Mouse (Mus musculus): ENCODE results near the gene Uchl1. TPM values are rescaled to one million over a fixed set of nuclear protein-coding genes. Genes with fewer than 3 reads are reported as not detected.

Uchl1 gene
- polyA plus RNA-seq, 1 experiment from 2014 or later = 115 TPM

DNA sequence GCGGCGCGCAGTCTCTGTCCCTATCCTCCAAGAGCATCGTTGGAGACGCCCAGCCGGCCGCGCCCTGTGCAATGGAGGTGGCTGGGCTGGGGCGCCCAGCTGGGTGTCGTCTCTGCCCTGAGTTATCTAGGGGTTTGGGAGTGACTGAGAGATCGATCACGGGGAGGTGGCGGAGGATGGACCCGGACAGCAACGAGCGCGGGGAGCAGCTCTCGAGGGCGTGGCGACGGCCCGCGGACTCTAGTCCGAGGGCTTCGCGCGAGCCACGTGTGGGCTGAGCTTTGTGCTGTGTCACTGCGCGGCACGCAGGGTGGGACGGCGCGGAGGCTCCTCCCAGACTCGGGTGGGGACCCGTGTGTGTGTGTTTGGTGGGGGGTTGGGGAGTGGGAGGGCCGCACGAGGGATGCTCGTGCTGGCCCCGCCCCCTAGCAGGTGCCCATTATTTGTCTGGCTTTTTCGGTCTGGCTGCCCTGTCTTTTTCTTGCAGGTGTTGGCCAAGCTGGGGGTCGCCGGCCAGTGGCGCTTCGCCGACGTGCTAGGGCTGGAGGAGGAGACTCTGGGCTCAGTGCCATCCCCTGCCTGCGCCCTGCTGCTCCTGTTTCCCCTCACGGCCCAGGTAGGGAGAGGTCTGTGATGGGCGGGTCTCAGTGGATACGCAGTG is 696 bp downstream of the Uchl1 start:
- H3K4me2 ChIP-seq (ENCODE audit: low read length) = peak overlapping the region; percentile 85
- peak overlapping the region; percentile 39 for H3K4me3 ChIP-seq (ENCODE audit: low read depth, low read length)
- peaks cover 8% of the 10 kb centered on the region; the same call in 1 of the 2 replicates for H3K4me1 ChIP-seq (replicated peaks; ENCODE audit: control insufficient read depth, insufficient read depth, low read length)
- no peaks in the 10 kb centered on the region for H3K9me3 ChIP-seq (ENCODE audit: control insufficient read depth, low read length)
- DNase-seq (ENCODE audit: low spot score) (peak; percentile 61), ATAC-seq (replicated peaks; ENCODE audit: low FRiP score, low TSS enrichment, low read depth) (peak; percentile 85)
- peaks cover 46% of the 10 kb centered on the region for H3K27me3 ChIP-seq (replicated peaks; ENCODE audit: control insufficient read depth, insufficient read depth, low read length)
- no peak overlapping the region for H3K27ac ChIP-seq (ENCODE audit: low read depth)
- under 1% methylated on average over 51 of the region's 51 CpGs for WGBS
- peak overlapping the region; percentile 17; the same call in 1 of the 2 replicates for H3K9ac ChIP-seq (ENCODE audit: low read length)
- H3K36me3 ChIP-seq (ENCODE audit: control insufficient read depth, insufficient read depth, low read length) = no peaks in the 10 kb centered on the region

GRCm38 (mm10) chr5:66677411-66678345 is 1.8 kb downstream of the Uchl1 start:
- Histone ChIP-seq H3K36me3 (ENCODE audit: control insufficient read depth, insufficient read depth, low read length) (no peaks in the 10 kb centered on the region), H3K27me3 (replicated peaks; ENCODE audit: control insufficient read depth, insufficient read depth, low read length) (peaks cover 46% of the 10 kb centered on the region), H3K9me3 (ENCODE audit: control insufficient read depth, low read length) (no peaks in the 10 kb centered on the region), H3K4me3 (ENCODE audit: low read depth, low read length) (no peak overlapping the region), H3K27ac (ENCODE audit: low read depth) (no peak overlapping the region), H3K4me2 (ENCODE audit: low read length) (no peak overlapping the region), H3K9ac (ENCODE audit: low read length) (no peak overlapping the region), H3K4me1 (replicated peaks; ENCODE audit: control insufficient read depth, insufficient read depth, low read length) (peaks cover 8% of the 10 kb centered on the region; the same call in 1 of the 2 replicates)
- DNase-seq (ENCODE audit: low spot score) = no peak
- WGBS = 73% methylated on average over 21 of the region's 21 CpGs
- no peak for ATAC-seq (replicated peaks; ENCODE audit: low FRiP score, low TSS enrichment, low read depth)

DNA sequence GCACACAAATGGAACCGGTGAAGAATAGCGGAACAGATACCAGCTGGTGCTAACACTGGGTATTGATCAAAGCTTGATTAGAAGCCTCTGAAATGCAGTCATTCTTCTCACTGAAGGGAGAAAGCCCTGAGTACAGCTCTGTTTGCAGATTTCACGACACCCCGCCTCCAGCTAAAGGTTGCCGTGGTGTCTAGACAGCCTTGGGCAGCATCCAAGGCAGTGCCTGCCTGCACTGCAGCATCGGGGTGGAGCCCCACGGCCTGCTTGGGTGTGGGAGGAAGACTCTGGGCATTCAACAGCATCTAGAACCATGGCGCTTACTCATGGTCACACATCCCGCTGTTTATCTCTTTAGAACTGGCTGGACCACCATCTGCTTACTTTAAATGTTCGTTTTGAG is 3.3 kb downstream of the Uchl1 start:
- Histone ChIP-seq H3K4me1 (replicated peaks; ENCODE audit: control insufficient read depth, insufficient read depth, low read length) (peaks cover 8% of the 10 kb centered on the region; the same call in 1 of the 2 replicates), H3K9me3 (ENCODE audit: control insufficient read depth, low read length) (no peaks in the 10 kb centered on the region), H3K27ac (ENCODE audit: low read depth) (no peak overlapping the region), H3K4me2 (ENCODE audit: low read length) (no peak overlapping the region), H3K36me3 (ENCODE audit: control insufficient read depth, insufficient read depth, low read length) (no peaks in the 10 kb centered on the region), H3K4me3 (ENCODE audit: low read depth, low read length) (no peak overlapping the region), H3K9ac (ENCODE audit: low read length) (no peak overlapping the region), H3K27me3 (replicated peaks; ENCODE audit: control insufficient read depth, insufficient read depth, low read length) (peaks cover 38% of the 10 kb centered on the region)
- no peak for ATAC-seq (replicated peaks; ENCODE audit: low FRiP score, low TSS enrichment, low read depth)
- no peak for DNase-seq (ENCODE audit: low spot score)
- 70% methylated on average over 10 of the region's 10 CpGs for WGBS

- Histone ChIP-seq H3K9me3 (ENCODE audit: control insufficient read depth, low read length) (no peaks in the 10 kb centered on the region), H3K4me2 (ENCODE audit: low read length) (no peak overlapping the region), H3K27me3 (replicated peaks; ENCODE audit: control insufficient read depth, insufficient read depth, low read length) (no peaks in the 10 kb centered on the region), H3K36me3 (ENCODE audit: control insufficient read depth, insufficient read depth, low read length) (no peaks in the 10 kb centered on the region), H3K27ac (ENCODE audit: low read depth) (no peak overlapping the region), H3K4me3 (ENCODE audit: low read depth, low read length) (no peak overlapping the region), H3K9ac (ENCODE audit: low read length) (no peak overlapping the region), H3K4me1 (replicated peaks; ENCODE audit: control insufficient read depth, insufficient read depth, low read length) (no peaks in the 10 kb centered on the region)
- WGBS = 73% methylated on average over 2 of the region's 2 CpGs
- no peak for DNase-seq (ENCODE audit: low spot score)
- ATAC-seq (replicated peaks; ENCODE audit: low FRiP score, low TSS enrichment, low read depth) = no peak
Measured at GRCm38 (mm10) chr5:66685930-66686329, 10.0 kb downstream of the Uchl1 start.

GRCm38 (mm10) chr5:66686863-66687262 is 11.0 kb downstream of the Uchl1 start:
- H3K36me3 ChIP-seq (ENCODE audit: control insufficient read depth, insufficient read depth, low read length) = no peaks in the 10 kb centered on the region
- H3K9me3 ChIP-seq (ENCODE audit: control insufficient read depth, low read length) = no peaks in the 10 kb centered on the region
- no peak for DNase-seq (ENCODE audit: low spot score)
- H3K4me2 ChIP-seq (ENCODE audit: low read length) = no peak overlapping the region
- no peak for ATAC-seq (replicated peaks; ENCODE audit: low FRiP score, low TSS enrichment, low read depth)
- H3K4me3 ChIP-seq (ENCODE audit: low read depth, low read length) = no peak overlapping the region
- WGBS = 86% methylated on average over 13 of the region's 13 CpGs
- no peaks in the 10 kb centered on the region for H3K4me1 ChIP-seq (replicated peaks; ENCODE audit: control insufficient read depth, insufficient read depth, low read length)
- H3K27me3 ChIP-seq (replicated peaks; ENCODE audit: control insufficient read depth, insufficient read depth, low read length) = no peaks in the 10 kb centered on the region
- H3K9ac ChIP-seq (ENCODE audit: low read length) = no peak overlapping the region
- H3K27ac ChIP-seq (ENCODE audit: low read depth) = no peak overlapping the region

DNA sequence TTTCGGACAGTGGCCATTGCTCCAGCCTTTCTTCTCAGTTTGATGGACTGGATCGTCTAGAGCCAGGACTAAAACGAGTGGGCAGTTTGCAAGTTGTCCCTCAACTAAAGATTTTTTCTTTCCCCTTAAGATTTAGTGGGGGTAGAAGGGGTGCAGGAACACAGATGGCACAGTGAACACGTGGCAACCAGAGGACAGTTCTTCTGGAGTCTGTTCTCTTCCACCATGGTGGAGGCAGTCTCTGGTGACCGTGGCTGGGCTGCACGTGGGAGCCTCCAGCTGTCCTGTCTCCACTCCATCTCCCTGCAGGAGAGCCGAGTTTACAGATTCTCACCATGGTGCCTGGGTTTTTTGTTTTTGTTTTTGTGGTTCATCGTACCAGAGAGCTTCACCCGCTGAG is 11.8 kb downstream of the Uchl1 start:
- ATAC-seq (replicated peaks; ENCODE audit: low FRiP score, low TSS enrichment, low read depth) (no peak), DNase-seq (ENCODE audit: low spot score) (no peak)
- Histone ChIP-seq H3K27me3 (replicated peaks; ENCODE audit: control insufficient read depth, insufficient read depth, low read length) (no peaks in the 10 kb centered on the region), H3K27ac (ENCODE audit: low read depth) (no peak overlapping the region), H3K9me3 (ENCODE audit: control insufficient read depth, low read length) (no peaks in the 10 kb centered on the region), H3K4me1 (replicated peaks; ENCODE audit: control insufficient read depth, insufficient read depth, low read length) (no peaks in the 10 kb centered on the region), H3K36me3 (ENCODE audit: control insufficient read depth, insufficient read depth, low read length) (no peaks in the 10 kb centered on the region), H3K4me3 (ENCODE audit: low read depth, low read length) (no peak overlapping the region), H3K4me2 (ENCODE audit: low read length) (no peak overlapping the region), H3K9ac (ENCODE audit: low read length) (no peak overlapping the region)
- 85% methylated on average over 9 of the region's 9 CpGs for WGBS

- Histone ChIP-seq H3K36me3 (ENCODE audit: control insufficient read depth, insufficient read depth, low read length) (no peaks in the 10 kb centered on the region), H3K4me1 (replicated peaks; ENCODE audit: control insufficient read depth, insufficient read depth, low read length) (no peaks in the 10 kb centered on the region), H3K27ac (ENCODE audit: low read depth) (no peak overlapping the region), H3K4me3 (ENCODE audit: low read depth, low read length) (no peak overlapping the region), H3K9ac (ENCODE audit: low read length) (no peak overlapping the region), H3K4me2 (ENCODE audit: low read length) (no peak overlapping the region), H3K9me3 (ENCODE audit: control insufficient read depth, low read length) (no peaks in the 10 kb centered on the region), H3K27me3 (replicated peaks; ENCODE audit: control insufficient read depth, insufficient read depth, low read length) (no peaks in the 10 kb centered on the region)
- no peak for ATAC-seq (replicated peaks; ENCODE audit: low FRiP score, low TSS enrichment, low read depth)
- WGBS = 90% methylated on average over 5 of the region's 5 CpGs
- no peak for DNase-seq (ENCODE audit: low spot score)
Measured at GRCm38 (mm10) chr5:66688286-66688685, 12.4 kb downstream of the Uchl1 start.

DNA sequence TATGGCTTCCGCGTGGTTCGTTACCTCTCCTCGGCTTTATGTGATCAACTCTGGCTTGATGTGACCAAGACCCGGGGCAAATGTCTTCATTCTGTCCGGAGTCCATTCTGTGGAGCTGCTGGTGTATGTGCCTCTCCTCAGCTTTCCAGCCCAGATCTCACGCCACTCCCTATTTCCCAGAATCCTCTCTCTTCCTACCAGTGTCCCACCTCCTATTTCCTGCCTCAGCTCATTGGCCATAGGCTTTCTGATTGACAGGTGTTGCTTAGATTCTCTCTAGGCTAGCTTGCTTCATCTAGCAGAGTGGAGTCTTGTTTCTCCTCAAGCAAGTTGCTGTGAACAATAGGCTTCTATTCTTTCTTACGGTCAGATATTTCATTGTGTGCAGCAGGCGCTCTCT is 13.9 kb downstream of the Uchl1 start:
- Histone ChIP-seq H3K27ac (ENCODE audit: low read depth) (no peak overlapping the region), H3K36me3 (ENCODE audit: control insufficient read depth, insufficient read depth, low read length) (no peaks in the 10 kb centered on the region), H3K4me2 (ENCODE audit: low read length) (no peak overlapping the region), H3K9ac (ENCODE audit: low read length) (no peak overlapping the region), H3K27me3 (replicated peaks; ENCODE audit: control insufficient read depth, insufficient read depth, low read length) (no peaks in the 10 kb centered on the region), H3K9me3 (ENCODE audit: control insufficient read depth, low read length) (no peaks in the 10 kb centered on the region), H3K4me1 (replicated peaks; ENCODE audit: control insufficient read depth, insufficient read depth, low read length) (no peaks in the 10 kb centered on the region), H3K4me3 (ENCODE audit: low read depth, low read length) (no peak overlapping the region)
- ATAC-seq (replicated peaks; ENCODE audit: low FRiP score, low TSS enrichment, low read depth) (no peak), DNase-seq (ENCODE audit: low spot score) (no peak)
- 88% methylated on average over 9 of the region's 9 CpGs for WGBS

All from intestine, embryonic 14.5 days (tissue).